Mouse (Mus musculus) frontal cortex, postnatal 25 days (tissue): Measurements from ENCODE around the gene Pak2.
A peak's percentile ranks its signal among the peaks of the same experiment; 100 is the strongest.

Experiments used
- DNase-seq, 2 experiments: peaks; one replicate each; pipeline ENCODE4 v3.0.0; 2022; ENCODE audit warnings: low spot score in 2 of 2

Pak2 gene

GRCm38 (mm10) chr16:32078991-32079511 is at the start of gene Pak2:
TSS of gene Pak2 (minus strand) at chr16:32079342.
- peak; percentile 57 to 67 for DNase-seq

- DNase-seq: no peak
Observed at GRCm38 (mm10) chr16:32127046-32127445, 47.9 kb upstream of the Pak2 start.

- DNase-seq: no peak
Observed at GRCm38 (mm10) chr16:32125364-32125763, 46.2 kb upstream of the Pak2 start.

- no peak for DNase-seq
Observed at GRCm38 (mm10) chr16:32124444-32125335, 45.5 kb upstream of the Pak2 start.

- no peak for DNase-seq
Observed at GRCm38 (mm10) chr16:32124020-32124419, 44.9 kb upstream of the Pak2 start.

- DNase-seq: no peak
Observed at GRCm38 (mm10) chr16:32120454-32120853, 41.3 kb upstream of the Pak2 start.

GRCm38 (mm10) chr16:32116186-32116585 is 37.0 kb upstream of the Pak2 start:
- no peak for DNase-seq

- no peak for DNase-seq
Observed at GRCm38 (mm10) chr16:32115781-32116180, 36.6 kb upstream of the Pak2 start.

GRCm38 (mm10) chr16:32114968-32115695 is 36.0 kb upstream of the Pak2 start:
- peak; percentile 78 to 85 for DNase-seq

- no peak for DNase-seq
Observed at GRCm38 (mm10) chr16:32114406-32114805, 35.3 kb upstream of the Pak2 start.

- DNase-seq: peak; percentile 26 to 33
Observed at GRCm38 (mm10) chr16:32113541-32114218, 34.5 kb upstream of the Pak2 start.

GRCm38 (mm10) chr16:32110951-32111699 is 32.0 kb upstream of the Pak2 start:
- no peak for DNase-seq

GRCm38 (mm10) chr16:32108578-32108977 is 29.4 kb upstream of the Pak2 start:
- DNase-seq: no peak

- no peak for DNase-seq
Observed at GRCm38 (mm10) chr16:32108170-32108569, 29.0 kb upstream of the Pak2 start.

- DNase-seq: no peak
Observed at GRCm38 (mm10) chr16:32107342-32108045, 28.4 kb upstream of the Pak2 start.

GRCm38 (mm10) chr16:32105698-32106097 is 26.6 kb upstream of the Pak2 start:
- DNase-seq: no peak

GRCm38 (mm10) chr16:32102295-32102694 is 23.2 kb upstream of the Pak2 start:
- no peak for DNase-seq

- DNase-seq: peak; percentile 75 to 84
Observed at GRCm38 (mm10) chr16:32099638-32100150, 20.6 kb upstream of the Pak2 start, which contains the start of the genes Pigx and Cep19. TSS of gene Pigx (minus strand) at chr16:32099740. TSS of gene Cep19 (plus strand) at chr16:32099800.

GRCm38 (mm10) chr16:32098897-32099637 is 19.9 kb upstream of the Pak2 start:
- DNase-seq: no peak
